Mouse (Mus musculus) C2C12 (cell line): ENCODE data around the gene Mmp25.

Source experiments
- CEBPB ChIP-seq: IDR thresholded peaks from one replicate; pipeline ENCODE4 v1.6.1; 2011; ENCODE audit warnings: low read depth, mild to moderate bottlenecking, control low read depth, moderate library complexity
- CTCF ChIP-seq: IDR thresholded peaks from one replicate; pipeline ENCODE4 v1.5.1; 2011; ENCODE audit not compliant: control insufficient read depth, insufficient read depth, insufficient read length
- FOSL1 ChIP-seq: IDR thresholded peaks from one replicate; pipeline ENCODE4 v1.8.0; 2011; ENCODE audit warnings: mild to moderate bottlenecking, low read length; ENCODE audit not compliant: poor library complexity, insufficient read depth, severe bottlenecking
- MAX ChIP-seq: IDR thresholded peaks from one replicate; pipeline ENCODE4 v1.6.1; 2011; ENCODE audit warnings: mild to moderate bottlenecking, control low read depth
- MYOD1 ChIP-seq: IDR thresholded peaks from one replicate; pipeline ENCODE4 v1.6.1; 2011; ENCODE audit warnings: low read depth; ENCODE audit not compliant: control insufficient read depth, insufficient read length
- MYOG ChIP-seq: IDR thresholded peaks from one replicate; pipeline ENCODE4 v1.6.1; 2011; ENCODE audit not compliant: control insufficient read depth, insufficient read length; ENCODE audit errors: extremely low read depth
- USF1 ChIP-seq: IDR thresholded peaks from one replicate; pipeline ENCODE4 v1.6.1; 2011; ENCODE audit warnings: low read depth, mild to moderate bottlenecking, control low read depth, moderate library complexity

DNA sequence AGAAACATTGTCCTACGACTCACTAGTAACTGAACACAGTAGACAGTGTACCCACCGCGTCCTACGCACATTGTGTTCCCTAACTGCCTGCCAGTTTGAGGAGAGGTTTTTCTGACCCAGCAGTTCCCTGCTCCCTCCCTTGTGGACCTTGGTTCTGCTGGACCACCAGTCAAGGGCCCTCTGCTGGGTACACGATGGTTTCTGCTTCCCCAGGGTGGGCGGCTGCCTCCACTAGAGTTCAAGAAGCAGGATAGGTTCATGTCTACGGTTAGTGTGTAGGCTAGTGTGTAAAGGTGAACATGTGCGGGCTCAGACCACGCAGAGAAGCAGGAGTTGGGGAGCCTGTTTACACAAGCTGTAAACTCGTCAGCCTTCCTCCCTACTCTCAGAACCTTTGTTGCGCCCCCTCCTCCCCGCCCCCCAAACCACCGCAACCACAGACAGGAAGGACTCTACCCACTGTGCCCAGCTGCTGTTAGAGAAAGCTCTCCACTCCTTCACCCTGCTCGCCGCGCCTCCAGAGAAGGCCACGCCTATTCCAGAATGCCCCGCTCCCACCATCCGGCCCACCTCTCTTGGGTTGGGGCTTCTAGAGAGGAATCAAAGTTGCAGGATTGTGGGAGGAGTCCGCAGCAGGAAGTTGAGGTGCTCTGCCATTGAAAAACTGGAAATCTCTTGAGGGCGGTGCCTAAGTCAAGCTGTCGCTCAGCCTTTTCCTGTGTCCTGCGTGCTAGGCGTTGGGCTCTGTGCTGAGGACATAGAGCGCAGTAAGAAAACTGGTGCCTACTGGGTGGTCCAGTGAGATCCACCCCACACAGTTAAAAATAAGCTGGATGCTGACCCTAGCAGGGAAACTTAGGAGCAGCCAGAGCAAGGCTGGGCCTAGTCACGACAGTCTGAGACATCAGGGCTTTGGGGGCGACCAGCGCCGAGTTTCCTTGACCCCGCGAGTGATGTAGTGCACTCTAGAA lies 46.2 kb downstream of the Mmp25 start, which contains the start of gene Zfp13:
- TF ChIP-seq MYOD1: no peak
- TF ChIP-seq MAX: no peak
- TF ChIP-seq CTCF: no peak
- TF ChIP-seq CEBPB: no peak
- no peak for TF ChIP-seq MYOG
- no peak for TF ChIP-seq USF1
- no peak for TF ChIP-seq FOSL1
